Mouse (Mus musculus) stomach, postnatal 0 days (tissue): ENCODE measurements around the gene Gm20741. TPM values are rescaled to one million over a fixed set of nuclear protein-coding genes. Genes with fewer than 3 reads are reported as not detected.
A peak's percentile ranks its signal among the peaks of the same experiment; 100 is the strongest.

Source experiments
- ATAC-seq: fragments of 200-750 bp; cut with Nextera tagmentation; 2 replicates; pipeline ENCODE4 v1.8.0; 2017; ENCODE audit not compliant: low FRiP score, low TSS enrichment
- DNase-seq: peaks from one replicate; pipeline ENCODE4 v3.0.0-alpha.2; 2016; ENCODE audit warnings: low spot score
- H3K27ac ChIP-seq: fragments of 300-500 bp; sonication (generic); replicated peaks from 2 replicates; pipeline ENCODE4 v1.5.1; 2014; ENCODE audit warnings: mild to moderate bottlenecking, control low read depth
- H3K27me3 ChIP-seq: fragments of 300-500 bp; sonication (generic); 2 replicates; pipeline ENCODE4 v1.6.1; 2014; ENCODE audit warnings: low read length; ENCODE audit not compliant: control insufficient read depth, insufficient read depth
- H3K36me3 ChIP-seq: fragments of 300-500 bp; sonication (generic); 2 replicates; pipeline ENCODE4 v1.6.1; 2014; ENCODE audit warnings: low read length, mixed read lengths; ENCODE audit not compliant: control insufficient read depth, insufficient read depth
- H3K4me1 ChIP-seq: fragments of 300-500 bp; sonication (generic); replicated peaks from 2 replicates; pipeline ENCODE4 v1.6.1; 2014; ENCODE audit warnings: antibody characterized with exemption; ENCODE audit not compliant: control insufficient read depth, insufficient read depth
- H3K4me2 ChIP-seq: fragments of 300-500 bp; sonication (generic); replicated peaks from 2 replicates; pipeline ENCODE4 v1.6.1; 2014; ENCODE audit warnings: low read depth, mild to moderate bottlenecking, control low read depth, moderate library complexity
- H3K4me3 ChIP-seq: fragments of 300-500 bp; sonication (generic); 2 replicates; pipeline ENCODE4 v1.5.1; 2014; ENCODE audit warnings: low read depth, low read length, control low read depth
- H3K9ac ChIP-seq: fragments of 300-500 bp; sonication (generic); 2 replicates; pipeline ENCODE4 v1.6.1; 2014; ENCODE audit warnings: mild to moderate bottlenecking, low read length, control low read depth, mixed read lengths
- H3K9me3 ChIP-seq: fragments of 300-500 bp; sonication (generic); 2 replicates; pipeline ENCODE4 v1.6.1; 2016; ENCODE audit warnings: low read length; ENCODE audit not compliant: control insufficient read depth
- CTCF ChIP-seq: IDR thresholded peaks from 2 replicates; pipeline ENCODE4 v1.5.1; 2016; ENCODE audit warnings: antibody characterized with exemption, low read depth, mild to moderate bottlenecking, moderate library complexity
- EP300 ChIP-seq: optimal IDR thresholded peaks from 2 replicates; pipeline ENCODE3; 2016; ENCODE audit warnings: antibody characterized with exemption
- WGBS: fragments of 180-500 bp; shearing (Covaris S2); extraction: QIAGEN DNeasy Blood & Tissue Kit; methylation state at CpG from one replicate; pipeline ENCODE4 v1.1.7; 2014; 5-methylcytosine and 5-hydroxymethylcytosine counted together
- polyA plus RNA-seq: library from polyadenylated mRNA; unstranded; fragments of >200 nt; fragmentation: Nextera tagmentation; extraction: Ambion mirVana; gene quantifications from 2 replicates; pipeline ENCODE4 v1.2.1, GENCODE M21; 2015

The Gm20741 gene
- polyA plus RNA-seq = not detected in 2 replicates

DNA sequence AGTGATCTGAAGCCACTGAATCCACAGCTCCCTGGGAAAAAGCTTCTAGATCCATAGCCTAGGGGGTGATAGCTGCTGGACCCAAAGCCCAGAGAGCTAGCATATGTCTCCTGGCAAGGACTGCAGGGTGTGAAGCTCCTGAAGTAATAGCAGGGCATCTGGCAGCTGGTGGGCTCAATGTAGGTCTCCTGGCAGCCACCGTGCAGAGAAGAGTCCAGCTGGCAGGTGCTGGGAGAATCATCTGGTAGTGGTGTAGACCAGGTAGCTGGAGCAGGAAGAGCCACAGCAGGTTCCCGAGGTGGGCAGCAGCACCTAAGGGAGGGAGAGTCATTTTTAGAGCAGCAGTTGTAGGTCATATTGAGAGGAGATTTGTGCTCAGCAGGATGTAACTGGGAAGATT is at the start of gene Gm20741:
Gene Gm20741, minus strand, starts transcription at position 394 of the 400 bp plus-strand sequence.
- H3K27me3 ChIP-seq = no peaks in the 10 kb centered on the region
- no peak within 1 kb of the TSS for H3K4me3 ChIP-seq
- H3K9ac ChIP-seq = no peak within 1 kb of the TSS
- WGBS = 73% methylated on average over 2 of the region's 2 CpGs
- DNase-seq = no peak
- no peaks in the 10 kb centered on the region for H3K9me3 ChIP-seq
- H3K36me3 ChIP-seq = no peaks in the 10 kb centered on the region
- H3K27ac ChIP-seq = no peak within 1 kb of the TSS
- no peaks in the 10 kb centered on the region for H3K4me1 ChIP-seq
- TF ChIP-seq CTCF (no peak), EP300 (no peak)
- no peak for ATAC-seq
- H3K4me2 ChIP-seq = no peak within 1 kb of the TSS

- no peak for TF ChIP-seq EP300
- peak; percentile 75 for TF ChIP-seq CTCF
- WGBS = 17% methylated on average over 5 of the region's 5 CpGs
- no peaks in the 10 kb centered on the region for H3K27me3 ChIP-seq
- no peak for DNase-seq
- no peak overlapping the region for H3K4me3 ChIP-seq
- no peak for ATAC-seq
- no peaks in the 10 kb centered on the region for H3K9me3 ChIP-seq
- no peak overlapping the region for H3K9ac ChIP-seq
- no peak overlapping the region for H3K4me2 ChIP-seq
- H3K36me3 ChIP-seq = no peaks in the 10 kb centered on the region
- H3K27ac ChIP-seq = no peak overlapping the region
- H3K4me1 ChIP-seq = no peaks in the 10 kb centered on the region
Observed at GRCm38 (mm10) chr16:88851450-88851849, 39.4 kb upstream of the Gm20741 start.

- Histone ChIP-seq H3K4me1 (no peaks in the 10 kb centered on the region), H3K27me3 (no peaks in the 10 kb centered on the region), H3K9ac (no peak overlapping the region), H3K4me3 (no peak overlapping the region), H3K36me3 (no peaks in the 10 kb centered on the region), H3K27ac (no peak overlapping the region), H3K4me2 (no peak overlapping the region), H3K9me3 (no peaks in the 10 kb centered on the region)
- DNase-seq = no peak
- WGBS = 69% methylated on average over 4 of the region's 4 CpGs
- TF ChIP-seq EP300 (no peak), CTCF (no peak)
- no peak for ATAC-seq
Observed at GRCm38 (mm10) chr16:88848558-88848957, 36.5 kb upstream of the Gm20741 start.

- 89% methylated on average over 1 of the region's 1 CpGs for WGBS
- Histone ChIP-seq H3K27me3 (no peaks in the 10 kb centered on the region), H3K4me1 (no peaks in the 10 kb centered on the region), H3K9ac (no peak overlapping the region), H3K27ac (no peak overlapping the region), H3K36me3 (no peaks in the 10 kb centered on the region), H3K4me2 (no peak overlapping the region), H3K4me3 (no peak overlapping the region), H3K9me3 (no peaks in the 10 kb centered on the region)
- DNase-seq (no peak), ATAC-seq (no peak)
- TF ChIP-seq EP300 (no peak), CTCF (no peak)
Observed at GRCm38 (mm10) chr16:88847363-88847762, 35.3 kb upstream of the Gm20741 start.

DNA sequence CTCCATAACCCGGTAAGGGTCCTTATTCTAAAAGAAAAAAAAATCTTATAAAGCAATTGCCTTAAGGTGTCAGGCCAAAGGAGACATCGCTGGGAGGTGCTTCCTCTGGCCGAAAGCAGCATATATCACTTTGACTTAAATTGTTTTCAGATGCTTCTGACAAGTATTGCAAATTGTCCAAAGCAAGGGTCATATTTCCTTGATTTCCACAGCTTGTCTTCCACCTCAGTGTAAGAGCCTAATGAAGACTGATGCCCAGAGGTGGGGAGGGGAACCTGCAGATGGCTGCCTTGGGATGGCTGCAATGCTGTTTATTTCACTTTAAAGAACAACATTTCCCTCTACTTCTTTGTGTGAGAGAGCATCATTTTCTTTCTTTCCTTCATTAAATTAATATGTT is 15.0 kb upstream of the Gm20741 start:
- Histone ChIP-seq H3K27me3 (no peaks in the 10 kb centered on the region), H3K9ac (no peak overlapping the region), H3K4me2 (no peak overlapping the region), H3K36me3 (no peaks in the 10 kb centered on the region), H3K4me1 (no peaks in the 10 kb centered on the region), H3K27ac (no peak overlapping the region), H3K9me3 (no peaks in the 10 kb centered on the region), H3K4me3 (no peak overlapping the region)
- WGBS = 58% methylated on average over 3 of the region's 3 CpGs
- DNase-seq = no peak
- no peak for TF ChIP-seq CTCF
- no peak for TF ChIP-seq EP300
- no peak for ATAC-seq

DNA sequence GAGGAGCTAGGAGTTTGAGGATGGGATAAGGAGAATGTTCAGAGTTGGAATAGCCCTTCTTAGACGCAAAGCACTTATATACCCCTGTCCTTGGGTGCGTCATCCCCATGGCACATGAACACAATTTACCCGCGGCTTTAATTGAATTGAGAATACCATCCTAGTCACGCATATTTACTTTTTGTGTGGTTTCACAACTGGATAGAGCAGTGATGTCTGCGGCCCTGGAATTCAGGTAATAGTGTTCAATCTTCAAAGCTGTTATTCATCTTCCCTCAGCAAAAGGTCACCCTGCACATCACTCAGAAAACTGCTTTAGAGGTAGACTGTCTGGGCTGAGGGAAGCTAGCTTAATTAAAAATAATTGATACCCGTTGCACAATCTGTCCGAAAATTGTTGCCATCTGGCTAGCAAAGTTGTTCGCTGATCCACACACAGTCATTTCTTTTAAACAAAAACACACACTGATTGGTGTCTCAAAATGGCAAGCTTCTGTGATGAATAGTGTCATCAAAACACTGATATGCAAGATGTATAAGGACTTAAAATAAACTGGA is 14.2 kb upstream of the Gm20741 start, which contains the start of gene Krtap14:
Gene Krtap14, minus strand, starts transcription at position 51 of the 558 bp plus-strand sequence.
- H3K4me3 ChIP-seq = no peak within 1 kb of the TSS
- no peaks in the 10 kb centered on the region for H3K36me3 ChIP-seq
- H3K9me3 ChIP-seq = no peaks in the 10 kb centered on the region
- H3K4me2 ChIP-seq = no peak within 1 kb of the TSS
- no peak for TF ChIP-seq CTCF
- no peak for TF ChIP-seq EP300
- DNase-seq (no peak), ATAC-seq (no peak)
- H3K4me1 ChIP-seq = no peaks in the 10 kb centered on the region
- no peaks in the 10 kb centered on the region for H3K27me3 ChIP-seq
- 84% methylated on average over 9 of the region's 9 CpGs for WGBS
- no peak within 1 kb of the TSS for H3K27ac ChIP-seq
- H3K9ac ChIP-seq = no peak within 1 kb of the TSS
